Mouse (Mus musculus) lung, postnatal 0 days (tissue): Measurements from ENCODE around the gene Olfml2b. TPM values are rescaled to one million over a fixed set of nuclear protein-coding genes. Genes with fewer than 3 reads are reported as not detected.
A peak's percentile ranks its signal among the peaks of the same experiment; 100 is the strongest.

Source experiments
- ATAC-seq: fragments of 200-750 bp; cut with Nextera tagmentation; 2 replicates; pipeline ENCODE4 v1.8.0; 2017; ENCODE audit warnings: moderate library complexity
- DNase-seq: peaks from one replicate; pipeline ENCODE4 v3.0.0-alpha.2; 2016; ENCODE audit warnings: low spot score
- H3K27ac ChIP-seq: fragments of 300-500 bp; sonication (generic); 2 replicates; pipeline ENCODE4 v1.5.1; 2014; ENCODE audit warnings: antibody characterized with exemption, mild to moderate bottlenecking, low read length, mixed read lengths
- H3K27me3 ChIP-seq: fragments of 300-500 bp; sonication (generic); replicated peaks from 2 replicates; pipeline ENCODE4 v1.6.1; 2014; ENCODE audit warnings: low read length, mixed read lengths; ENCODE audit not compliant: insufficient read depth
- H3K36me3 ChIP-seq: fragments of 300-500 bp; sonication (generic); 2 replicates; pipeline ENCODE4 v1.6.1; 2014; ENCODE audit warnings: low read length, mixed read lengths; ENCODE audit not compliant: insufficient read depth
- H3K4me1 ChIP-seq: fragments of 300-500 bp; sonication (generic); 2 replicates; pipeline ENCODE4 v1.6.1; 2014; ENCODE audit warnings: antibody characterized with exemption, low read depth, low read length, mixed read lengths; ENCODE audit not compliant: insufficient read depth
- H3K4me2 ChIP-seq: fragments of 300-500 bp; sonication (generic); replicated peaks from 2 replicates; pipeline ENCODE4 v1.6.1; 2014; ENCODE audit warnings: low read depth, mild to moderate bottlenecking, low read length, moderate library complexity, mixed read lengths
- H3K4me3 ChIP-seq: fragments of 300-500 bp; sonication (generic); 2 replicates; pipeline ENCODE4 v1.5.1; 2014; ENCODE audit warnings: low read depth, low read length
- H3K9ac ChIP-seq: fragments of 300-500 bp; sonication (generic); replicated peaks from 2 replicates; pipeline ENCODE4 v1.6.1; 2014; ENCODE audit warnings: low read depth, mild to moderate bottlenecking
- H3K9me3 ChIP-seq: fragments of 300-500 bp; sonication (generic); 2 replicates; pipeline ENCODE4 v1.6.1; 2016; ENCODE audit warnings: low read length, mixed read lengths
- CTCF ChIP-seq: IDR thresholded peaks from 2 replicates; pipeline ENCODE4 v1.5.1; 2016; ENCODE audit warnings: antibody characterized with exemption, mild to moderate bottlenecking
- EP300 ChIP-seq: IDR thresholded peaks from 2 replicates; pipeline ENCODE4 v1.6.1; 2016; ENCODE audit warnings: antibody characterized with exemption, mild to moderate bottlenecking, control low read depth
- WGBS: fragments of 180-500 bp; shearing (Covaris S2); extraction: QIAGEN DNeasy Blood & Tissue Kit; methylation state at CpG from one replicate; pipeline ENCODE4 v1.1.7; 2014; 5-methylcytosine and 5-hydroxymethylcytosine counted together
- polyA plus RNA-seq: library from polyadenylated mRNA; unstranded; fragments of >200 nt; fragmentation: Nextera tagmentation; extraction: Ambion mirVana; gene quantifications from 2 replicates; pipeline ENCODE4 v1.2.1, GENCODE M21; 2015

The Olfml2b gene
- polyA plus RNA-seq, 1 experiment from 2014 or later: 26.0 TPM

DNA sequence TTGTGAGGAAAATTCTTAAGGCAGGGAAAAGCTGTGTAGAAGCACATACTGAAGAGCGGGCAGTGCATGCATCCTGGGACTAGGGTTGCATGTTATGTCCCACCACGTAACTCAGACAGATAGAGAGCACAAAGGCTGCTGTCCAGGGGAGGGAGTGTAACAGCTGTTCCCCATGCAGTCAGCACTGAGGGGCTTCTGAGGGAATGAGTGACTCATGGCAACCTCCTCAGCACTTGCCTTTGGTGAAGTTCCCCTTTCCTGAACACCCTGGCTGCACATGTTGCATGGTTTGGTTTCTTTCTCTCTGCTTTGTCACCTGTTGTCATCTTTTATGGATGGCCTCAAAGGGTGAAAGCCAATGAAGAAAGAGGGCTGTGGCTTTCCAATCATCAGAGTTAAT lies 57.9 kb downstream of the Olfml2b start:
- H3K9me3 ChIP-seq: no peaks in the 10 kb centered on the region
- no peaks in the 10 kb centered on the region for H3K27me3 ChIP-seq
- no peak for ATAC-seq
- H3K9ac ChIP-seq: no peak overlapping the region
- no peaks in the 10 kb centered on the region for H3K4me1 ChIP-seq
- WGBS: 81% methylated on average over 2 of the region's 2 CpGs
- TF ChIP-seq EP300: no peak
- no peak for TF ChIP-seq CTCF
- no peak for DNase-seq
- H3K36me3 ChIP-seq: no peaks in the 10 kb centered on the region
- H3K4me2 ChIP-seq: no peak overlapping the region
- H3K4me3 ChIP-seq: no peak overlapping the region
- no peak overlapping the region for H3K27ac ChIP-seq

DNA sequence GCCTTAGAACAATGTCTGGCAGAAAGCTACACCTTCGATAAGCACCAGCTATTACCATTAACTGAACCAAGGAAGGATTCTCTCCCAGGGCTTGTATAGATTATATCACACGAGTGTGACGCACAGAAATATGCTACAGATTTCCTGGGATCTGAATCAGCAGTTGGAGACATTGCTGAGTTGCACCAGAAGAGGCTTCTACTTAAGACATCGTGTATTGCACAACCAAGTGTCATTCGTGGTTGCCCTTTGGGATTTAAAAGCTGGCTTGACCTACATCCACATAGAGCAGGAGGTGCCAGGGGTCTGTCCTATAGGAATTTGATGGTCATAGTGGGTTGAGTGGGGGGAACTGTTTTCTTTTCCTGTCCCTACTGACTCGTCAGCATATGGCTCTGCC lies 58.6 kb downstream of the Olfml2b start:
- DNase-seq: peak; percentile 45
- no peaks in the 10 kb centered on the region for H3K36me3 ChIP-seq
- no peaks in the 10 kb centered on the region for H3K4me1 ChIP-seq
- H3K9me3 ChIP-seq: no peaks in the 10 kb centered on the region
- H3K27me3 ChIP-seq: no peaks in the 10 kb centered on the region
- WGBS: 62% methylated on average over 6 of the region's 6 CpGs
- TF ChIP-seq EP300: no peak
- no peak for TF ChIP-seq CTCF
- no peak overlapping the region for H3K27ac ChIP-seq
- H3K4me3 ChIP-seq: no peak overlapping the region
- no peak overlapping the region for H3K4me2 ChIP-seq
- H3K9ac ChIP-seq: no peak overlapping the region
- no peak for ATAC-seq

DNA sequence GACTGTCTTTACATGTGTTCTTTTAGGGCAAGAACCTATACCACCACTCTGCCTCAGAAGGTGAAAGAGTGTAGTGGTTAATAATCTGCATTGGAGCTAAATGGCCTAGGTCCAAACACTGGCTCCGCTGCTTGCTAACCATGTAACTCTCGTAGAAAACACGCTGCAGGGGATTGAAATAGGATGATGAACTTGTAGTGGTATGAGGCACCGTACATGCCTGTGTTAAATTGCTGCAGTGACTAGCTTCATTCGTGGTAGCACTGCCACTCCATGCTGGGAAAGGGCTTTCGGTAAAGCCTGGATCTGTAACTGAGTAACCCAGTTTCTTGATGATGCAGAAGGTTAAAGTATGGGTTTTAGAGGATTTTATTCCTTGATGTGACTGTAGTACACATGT lies 59.8 kb downstream of the Olfml2b start:
- H3K27ac ChIP-seq: no peak overlapping the region
- ATAC-seq (no peak), DNase-seq (no peak)
- H3K9me3 ChIP-seq: no peaks in the 10 kb centered on the region
- no peak overlapping the region for H3K9ac ChIP-seq
- H3K36me3 ChIP-seq: peaks cover under 1% of the 10 kb centered on the region; the same call in 1 of the 2 replicates
- H3K4me2 ChIP-seq: no peak overlapping the region
- no peaks in the 10 kb centered on the region for H3K4me1 ChIP-seq
- no peak overlapping the region for H3K4me3 ChIP-seq
- WGBS: 90% methylated on average over 6 of the region's 6 CpGs
- H3K27me3 ChIP-seq: no peaks in the 10 kb centered on the region
- TF ChIP-seq EP300 (no peak), CTCF (no peak)

DNA sequence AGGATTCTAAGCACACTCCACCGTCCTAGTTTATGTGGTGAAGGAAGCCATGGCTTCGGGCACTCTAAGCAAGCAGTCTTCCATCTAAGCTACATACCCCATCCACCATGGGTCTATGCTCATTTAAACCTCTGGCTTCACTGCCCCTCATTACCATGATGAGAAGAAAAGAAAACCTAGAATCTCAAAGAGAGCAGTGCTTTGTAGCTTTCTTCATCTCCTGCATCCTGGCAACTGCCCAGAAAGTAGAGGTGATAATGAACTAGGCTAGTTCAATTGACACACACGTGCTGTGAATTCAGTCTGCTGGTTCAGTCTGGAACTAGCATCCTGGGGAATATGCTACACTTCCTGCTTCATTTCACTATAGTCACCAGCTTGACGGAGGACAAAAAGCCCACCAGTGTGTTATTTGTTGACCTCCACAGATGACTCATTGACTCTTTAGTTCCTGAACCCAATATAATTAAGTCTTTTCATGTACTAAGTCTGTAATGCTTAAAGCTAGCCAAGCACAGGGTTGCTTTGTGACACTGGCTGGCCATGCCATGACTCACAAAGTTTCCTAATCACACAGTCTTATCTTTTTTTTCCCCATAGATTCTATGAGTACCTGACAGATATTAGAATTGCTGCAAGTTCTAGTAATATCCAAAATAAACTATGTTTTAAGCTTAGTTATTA lies 60.7 kb downstream of the Olfml2b start:
- no peaks in the 10 kb centered on the region for H3K9me3 ChIP-seq
- no peaks in the 10 kb centered on the region for H3K27me3 ChIP-seq
- no peak for DNase-seq
- TF ChIP-seq EP300 (no peak), CTCF (no peak)
- WGBS: 62% methylated on average over 4 of the region's 4 CpGs
- H3K36me3 ChIP-seq: peaks cover 7% of the 10 kb centered on the region; the same call in 1 of the 2 replicates
- no peaks in the 10 kb centered on the region for H3K4me1 ChIP-seq
- H3K9ac ChIP-seq: no peak overlapping the region
- H3K4me3 ChIP-seq: no peak overlapping the region
- no peak for ATAC-seq
- H3K4me2 ChIP-seq: no peak overlapping the region
- no peak overlapping the region for H3K27ac ChIP-seq

DNA sequence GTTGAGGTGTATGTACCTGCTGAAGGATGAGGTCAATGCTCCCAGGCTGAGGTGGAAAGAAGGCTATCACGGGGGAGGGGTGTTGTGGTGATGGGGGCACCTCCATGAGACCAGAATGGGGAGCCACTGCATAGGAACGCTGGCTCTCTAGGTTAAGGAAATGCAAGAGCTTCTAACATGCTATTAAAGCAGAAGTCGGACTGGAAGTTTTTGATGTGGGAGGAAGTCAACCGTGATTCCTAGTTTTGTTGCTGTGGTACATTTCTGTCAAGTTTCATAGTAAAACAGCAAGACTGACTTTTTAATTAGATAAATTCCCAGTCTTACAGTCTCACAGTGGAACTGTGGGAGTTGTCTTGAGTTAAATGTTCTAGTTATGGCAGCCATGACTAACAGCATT lies 61.7 kb downstream of the Olfml2b start:
- ATAC-seq: no peak
- Histone ChIP-seq H3K27ac (no peak overlapping the region), H3K9me3 (no peaks in the 10 kb centered on the region), H3K9ac (no peak overlapping the region), H3K4me3 (no peak overlapping the region), H3K4me1 (no peaks in the 10 kb centered on the region), H3K36me3 (peaks cover 7% of the 10 kb centered on the region; the same call in 1 of the 2 replicates), H3K4me2 (no peak overlapping the region), H3K27me3 (no peaks in the 10 kb centered on the region)
- DNase-seq: no peak
- TF ChIP-seq CTCF (no peak), EP300 (no peak)
- 92% methylated on average over 4 of the region's 4 CpGs for WGBS

DNA sequence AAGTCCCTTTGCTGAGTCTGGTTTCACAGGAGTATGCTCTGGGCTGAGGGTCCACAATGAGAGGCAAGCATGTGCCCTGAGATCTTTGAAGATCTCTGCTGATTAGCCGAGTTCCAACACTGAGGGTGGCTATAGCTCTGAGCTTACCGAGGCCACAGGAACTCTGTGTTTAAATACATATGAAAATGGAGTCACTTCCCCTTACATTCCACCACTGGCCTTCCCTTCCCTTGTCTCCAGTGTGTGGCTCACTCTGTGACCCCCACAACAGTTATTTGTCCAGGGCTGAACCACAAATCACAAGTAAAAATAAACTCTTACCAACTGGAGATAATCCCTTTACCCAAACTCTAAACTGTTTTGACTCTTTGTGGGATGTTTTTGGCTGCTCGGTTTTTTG lies 64.7 kb downstream of the Olfml2b start:
- ATAC-seq (no peak), DNase-seq (no peak)
- Histone ChIP-seq H3K4me1 (no peaks in the 10 kb centered on the region), H3K9ac (no peak overlapping the region), H3K27me3 (no peaks in the 10 kb centered on the region), H3K9me3 (no peaks in the 10 kb centered on the region), H3K36me3 (peaks cover 7% of the 10 kb centered on the region; the same call in 1 of the 2 replicates), H3K4me3 (no peak overlapping the region), H3K27ac (no peak overlapping the region), H3K4me2 (no peak overlapping the region)
- WGBS: 66% methylated on average over 3 of the region's 3 CpGs
- no peak for TF ChIP-seq EP300
- TF ChIP-seq CTCF: no peak
